Mouse (Mus musculus): Measurements from ENCODE around the gene Syngr2. TPM values are rescaled to one million over a fixed set of nuclear protein-coding genes. Genes with fewer than 3 reads are reported as not detected.
A peak's percentile ranks its signal among the peaks of the same experiment; 100 is the strongest.

Gene Syngr2
- polyA plus RNA-seq, 1 experiment: 229 TPM

GRCm38 (mm10) chr11:117834086-117834485 lies 24.6 kb downstream of the Syngr2 start:
- Histone ChIP-seq H3K27me3 (ENCODE audit: control insufficient read depth, insufficient read depth, low read length) (no peaks in the 10 kb centered on the region), H3K4me3 (ENCODE audit: low read depth, low read length) (no peak overlapping the region; the same call in 1 of the 2 replicates), H3K27ac (ENCODE audit: insufficient read depth, low read depth, low read length) (peak overlapping the region; percentile 96), H3K36me3 (ENCODE audit: control insufficient read depth, insufficient read depth, low read length) (no peaks in the 10 kb centered on the region), H3K4me1 (ENCODE audit: control insufficient read depth, insufficient read depth, insufficient read length, low read length) (peaks cover 53% of the 10 kb centered on the region)
- 28% methylated on average over 8 of the region's 8 CpGs for WGBS
- TF ChIP-seq POLR2A (IDR thresholded peaks at IDR 0.05; ENCODE audit: low read depth, low read length) (no peak), CTCF (IDR thresholded peaks at IDR 0.05; ENCODE audit: extremely low read depth, insufficient read length, insufficient replicate concordance, low read depth, low read length) (no peak)

- 26% methylated on average over 13 of the region's 13 CpGs for WGBS
- H3K4me3 ChIP-seq (ENCODE audit: low read depth, low read length): peak overlapping the region; percentile 12; the same call in 1 of the 2 replicates
- H3K4me1 ChIP-seq (ENCODE audit: control insufficient read depth, insufficient read depth, insufficient read length, low read length): peaks cover 43% of the 10 kb centered on the region
- TF ChIP-seq POLR2A (IDR thresholded peaks at IDR 0.05; ENCODE audit: low read depth, low read length) (no peak), CTCF (IDR thresholded peaks at IDR 0.05; ENCODE audit: extremely low read depth, insufficient read length, insufficient replicate concordance, low read depth, low read length) (no peak)
- H3K27ac ChIP-seq (ENCODE audit: insufficient read depth, low read depth, low read length): no peak overlapping the region
- H3K36me3 ChIP-seq (ENCODE audit: control insufficient read depth, insufficient read depth, low read length): no peaks in the 10 kb centered on the region
- no peaks in the 10 kb centered on the region for H3K27me3 ChIP-seq (ENCODE audit: control insufficient read depth, insufficient read depth, low read length)
These were observed 26.8 kb downstream of the Syngr2 start for GRCm38 (mm10) chr11:117836306-117836705.

DNA sequence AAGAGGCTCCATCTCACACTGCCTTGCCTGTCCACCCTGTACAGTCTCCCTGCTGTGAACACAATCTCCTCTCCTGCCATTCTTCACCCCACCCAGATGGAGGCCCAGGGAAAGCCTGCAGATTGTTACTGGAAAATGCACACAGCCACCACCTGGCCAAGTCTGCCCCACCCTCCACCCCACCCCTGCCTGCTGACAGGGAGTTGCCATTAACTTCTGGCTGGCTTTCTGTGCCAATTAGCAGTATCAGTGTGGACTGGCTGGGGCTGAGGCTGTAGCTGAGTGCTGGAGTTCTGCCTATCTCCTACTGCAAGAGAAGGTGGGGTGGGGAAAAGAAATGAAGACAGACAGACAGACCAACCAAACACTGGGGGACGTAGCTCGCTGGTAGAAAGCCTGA lies 29.1 kb downstream of the Syngr2 start:
- Histone ChIP-seq H3K4me1 (ENCODE audit: control insufficient read depth, insufficient read depth, insufficient read length, low read length) (peaks cover 38% of the 10 kb centered on the region), H3K27me3 (ENCODE audit: control insufficient read depth, insufficient read depth, low read length) (no peaks in the 10 kb centered on the region), H3K27ac (ENCODE audit: insufficient read depth, low read depth, low read length) (peak overlapping the region; percentile 85), H3K36me3 (ENCODE audit: control insufficient read depth, insufficient read depth, low read length) (no peaks in the 10 kb centered on the region), H3K4me3 (ENCODE audit: low read depth, low read length) (no peak overlapping the region)
- WGBS: 13% methylated on average over 2 of the region's 2 CpGs
- TF ChIP-seq CTCF (IDR thresholded peaks at IDR 0.05; ENCODE audit: extremely low read depth, insufficient read length, insufficient replicate concordance, low read depth, low read length): no peak
- TF ChIP-seq POLR2A (IDR thresholded peaks at IDR 0.05; ENCODE audit: low read depth, low read length): no peak; the same call in 1 of the 2 replicates

DNA sequence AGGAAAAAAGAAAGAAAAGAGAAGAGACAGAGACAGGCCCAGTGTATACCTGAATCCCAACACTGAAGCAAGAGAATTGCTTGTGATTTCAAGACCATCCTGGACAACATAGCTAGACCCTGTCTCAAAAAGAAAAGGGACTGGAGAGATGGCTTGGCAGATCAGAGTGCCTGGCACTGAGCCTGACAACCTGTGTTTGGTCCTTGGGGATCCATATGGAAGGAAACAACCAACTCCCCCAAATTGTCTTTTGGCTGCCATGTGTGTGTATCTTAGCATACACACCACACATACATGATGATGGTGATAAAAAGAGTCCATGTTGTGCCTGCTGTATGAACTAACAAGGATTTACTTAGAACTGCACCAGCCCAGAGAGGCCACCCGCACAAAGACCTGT lies 29.6 kb downstream of the Syngr2 start:
- Histone ChIP-seq H3K4me1 (ENCODE audit: control insufficient read depth, insufficient read depth, insufficient read length, low read length) (peaks cover 34% of the 10 kb centered on the region), H3K36me3 (ENCODE audit: control insufficient read depth, insufficient read depth, low read length) (no peaks in the 10 kb centered on the region), H3K4me3 (ENCODE audit: low read depth, low read length) (no peak overlapping the region), H3K27me3 (ENCODE audit: control insufficient read depth, insufficient read depth, low read length) (no peaks in the 10 kb centered on the region), H3K27ac (ENCODE audit: insufficient read depth, low read depth, low read length) (peak overlapping the region; percentile 85)
- no peak for TF ChIP-seq POLR2A (IDR thresholded peaks at IDR 0.05; ENCODE audit: low read depth, low read length)
- TF ChIP-seq CTCF (IDR thresholded peaks at IDR 0.05; ENCODE audit: extremely low read depth, insufficient read length, insufficient replicate concordance, low read depth, low read length): no peak
- 81% methylated on average over 1 of the region's 1 CpGs for WGBS

DNA sequence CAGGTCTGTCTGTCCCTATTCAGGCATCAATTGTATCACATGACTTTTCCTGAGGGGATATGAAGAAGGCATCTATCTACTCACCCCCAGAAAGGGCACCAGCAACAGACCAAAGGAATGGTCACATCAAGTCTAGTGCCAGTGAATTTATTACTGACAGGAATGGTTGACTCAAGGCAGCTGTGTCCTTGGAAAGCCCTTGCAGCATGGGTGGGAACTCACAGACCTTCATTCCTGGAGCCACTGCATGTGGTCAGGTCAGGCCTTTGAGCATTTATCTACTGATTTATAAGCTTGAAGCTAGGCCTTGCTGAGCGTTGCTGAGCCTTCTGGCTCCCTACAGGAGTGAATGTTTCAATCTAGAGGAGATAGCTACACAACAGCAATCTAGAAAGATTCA lies 31.4 kb downstream of the Syngr2 start:
- Histone ChIP-seq H3K27me3 (ENCODE audit: control insufficient read depth, insufficient read depth, low read length) (no peaks in the 10 kb centered on the region), H3K4me3 (ENCODE audit: low read depth, low read length) (no peak overlapping the region), H3K4me1 (ENCODE audit: control insufficient read depth, insufficient read depth, insufficient read length, low read length) (peaks cover 25% of the 10 kb centered on the region; the same call in 1 of the 2 replicates), H3K27ac (ENCODE audit: insufficient read depth, low read depth, low read length) (no peak overlapping the region), H3K36me3 (ENCODE audit: control insufficient read depth, insufficient read depth, low read length) (no peaks in the 10 kb centered on the region)
- 69% methylated on average over 1 of the region's 1 CpGs for WGBS
- no peak for TF ChIP-seq CTCF (IDR thresholded peaks at IDR 0.05; ENCODE audit: extremely low read depth, insufficient read length, insufficient replicate concordance, low read depth, low read length)
- no peak for TF ChIP-seq POLR2A (IDR thresholded peaks at IDR 0.05; ENCODE audit: low read depth, low read length)

- Histone ChIP-seq H3K27me3 (ENCODE audit: control insufficient read depth, insufficient read depth, low read length) (no peaks in the 10 kb centered on the region), H3K27ac (ENCODE audit: insufficient read depth, low read depth, low read length) (no peak overlapping the region), H3K4me1 (ENCODE audit: control insufficient read depth, insufficient read depth, insufficient read length, low read length) (peaks cover 23% of the 10 kb centered on the region), H3K36me3 (ENCODE audit: control insufficient read depth, insufficient read depth, low read length) (no peaks in the 10 kb centered on the region), H3K4me3 (ENCODE audit: low read depth, low read length) (no peak overlapping the region)
- WGBS: 90% methylated on average over 2 of the region's 2 CpGs
- TF ChIP-seq CTCF (IDR thresholded peaks at IDR 0.05; ENCODE audit: extremely low read depth, insufficient read length, insufficient replicate concordance, low read depth, low read length) (no peak), POLR2A (IDR thresholded peaks at IDR 0.05; ENCODE audit: low read depth, low read length) (no peak)
These were observed 34.0 kb downstream of the Syngr2 start for GRCm38 (mm10) chr11:117843434-117843833.

GRCm38 (mm10) chr11:117844997-117845396 lies 35.5 kb downstream of the Syngr2 start:
- TF ChIP-seq CTCF (IDR thresholded peaks at IDR 0.05; ENCODE audit: extremely low read depth, insufficient read length, insufficient replicate concordance, low read depth, low read length) (no peak), POLR2A (IDR thresholded peaks at IDR 0.05; ENCODE audit: low read depth, low read length) (no peak)
- Histone ChIP-seq H3K27me3 (ENCODE audit: control insufficient read depth, insufficient read depth, low read length) (no peaks in the 10 kb centered on the region), H3K4me1 (ENCODE audit: control insufficient read depth, insufficient read depth, insufficient read length, low read length) (peaks cover 13% of the 10 kb centered on the region), H3K27ac (ENCODE audit: insufficient read depth, low read depth, low read length) (no peak overlapping the region), H3K4me3 (ENCODE audit: low read depth, low read length) (no peak overlapping the region), H3K36me3 (ENCODE audit: control insufficient read depth, insufficient read depth, low read length) (no peaks in the 10 kb centered on the region)
- WGBS: 83% methylated on average over 2 of the region's 2 CpGs

Data from small intestine, adult 2 months (tissue).